Mouse (Mus musculus) kidney, embryonic 14.5 days (tissue): ENCODE measurements at regions not wholly inside any gene's neighbourhood (a gene's known extent, or its start where the extent isn't known, plus 50 kb on each side); places are given as distances from the start of the nearest gene placed in this dataset.

Experiments used
- ATAC-seq: fragments of 200-750 bp; cut with Nextera tagmentation; 2 replicates; pipeline ENCODE4 v1.8.0; 2017; ENCODE audit warnings: moderate number of reproducible peaks, mild to moderate bottlenecking, moderate TSS enrichment, moderate library complexity; ENCODE audit not compliant: low FRiP score, low TSS enrichment
- H3K27ac ChIP-seq: fragments of 300-500 bp; sonication (generic); 2 replicates; pipeline ENCODE4 v1.5.1; 2014; ENCODE audit warnings: low read depth, mild to moderate bottlenecking, low read length, moderate library complexity, mixed read lengths
- H3K27me3 ChIP-seq: fragments of 300-500 bp; sonication (generic); 2 replicates; pipeline ENCODE4 v1.6.1; 2014; ENCODE audit warnings: mild to moderate bottlenecking, low read length; ENCODE audit not compliant: control insufficient read depth, insufficient read depth
- H3K36me3 ChIP-seq: fragments of 300-500 bp; sonication (generic); 2 replicates; pipeline ENCODE4 v1.6.1; 2014; ENCODE audit warnings: low read length, mixed read lengths; ENCODE audit not compliant: control insufficient read depth, insufficient read depth
- H3K4me1 ChIP-seq: fragments of 300-500 bp; sonication (generic); 2 replicates; pipeline ENCODE4 v1.6.1; 2014; ENCODE audit warnings: low read length, mixed read lengths; ENCODE audit not compliant: control insufficient read depth, insufficient read depth
- H3K4me2 ChIP-seq: fragments of 300-500 bp; sonication (generic); replicated peaks from 2 replicates; pipeline ENCODE4 v1.6.1; 2014; ENCODE audit warnings: low read depth, mild to moderate bottlenecking, low read length
- H3K4me3 ChIP-seq: fragments of 300-500 bp; sonication (generic); 2 replicates; pipeline ENCODE4 v1.5.1; 2014; ENCODE audit warnings: mild to moderate bottlenecking, low read length
- H3K9ac ChIP-seq: fragments of 300-500 bp; sonication (generic); 2 replicates; pipeline ENCODE4 v1.6.1; 2014; ENCODE audit warnings: low read depth, mild to moderate bottlenecking, low read length, moderate library complexity
- H3K9me3 ChIP-seq: fragments of 300-500 bp; sonication (generic); 2 replicates; pipeline ENCODE4 v1.6.1; 2016; ENCODE audit warnings: low read length; ENCODE audit not compliant: control insufficient read depth
- WGBS: fragments of 180-500 bp; shearing (Covaris S2); extraction: QIAGEN DNeasy Blood & Tissue Kit; methylation state at CpG from one replicate; pipeline ENCODE4 v1.1.7; 2014; 5-methylcytosine and 5-hydroxymethylcytosine counted together

GRCm38 (mm10) chr3:60819684-60820281 is 182.8 kb upstream of the P2ry1 start:
- no peak overlapping the region for H3K4me3 ChIP-seq
- no peaks in the 10 kb centered on the region for H3K27me3 ChIP-seq
- H3K4me2 ChIP-seq, result no peak overlapping the region
- ATAC-seq, result no peak
- H3K27ac ChIP-seq, result no peak overlapping the region
- H3K9me3 ChIP-seq, result no peaks in the 10 kb centered on the region
- no peaks in the 10 kb centered on the region for H3K4me1 ChIP-seq
- 66% methylated on average over 4 of the region's 4 CpGs for WGBS
- H3K36me3 ChIP-seq, result no peaks in the 10 kb centered on the region
- H3K9ac ChIP-seq, result no peak overlapping the region

- Histone ChIP-seq H3K9me3 (no peaks in the 10 kb centered on the region), H3K27ac (no peak overlapping the region), H3K27me3 (no peaks in the 10 kb centered on the region), H3K4me3 (no peak overlapping the region), H3K4me1 (no peaks in the 10 kb centered on the region), H3K36me3 (no peaks in the 10 kb centered on the region), H3K4me2 (no peak overlapping the region), H3K9ac (no peak overlapping the region)
- ATAC-seq, result no peak
Measured at GRCm38 (mm10) chr3:60821463-60821862, 181.1 kb upstream of the P2ry1 start.

GRCm38 (mm10) chr3:60826759-60827158 is 175.8 kb upstream of the P2ry1 start:
- WGBS, result 72% methylated on average over 4 of the region's 4 CpGs
- ATAC-seq, result no peak
- no peaks in the 10 kb centered on the region for H3K36me3 ChIP-seq
- no peaks in the 10 kb centered on the region for H3K9me3 ChIP-seq
- no peak overlapping the region for H3K4me3 ChIP-seq
- no peak overlapping the region for H3K4me2 ChIP-seq
- no peak overlapping the region for H3K27ac ChIP-seq
- H3K9ac ChIP-seq, result no peak overlapping the region
- H3K4me1 ChIP-seq, result no peaks in the 10 kb centered on the region
- no peaks in the 10 kb centered on the region for H3K27me3 ChIP-seq

GRCm38 (mm10) chr3:60832385-60832784 is 170.2 kb upstream of the P2ry1 start:
- Histone ChIP-seq H3K27ac (no peak overlapping the region), H3K4me3 (no peak overlapping the region), H3K9ac (no peak overlapping the region), H3K4me1 (no peaks in the 10 kb centered on the region), H3K9me3 (no peaks in the 10 kb centered on the region), H3K4me2 (no peak overlapping the region), H3K27me3 (no peaks in the 10 kb centered on the region), H3K36me3 (no peaks in the 10 kb centered on the region)
- ATAC-seq, result no peak
- WGBS, result 89% methylated on average over 4 of the region's 4 CpGs

GRCm38 (mm10) chr3:60841895-60842294 is 160.7 kb upstream of the P2ry1 start:
- Histone ChIP-seq H3K36me3 (no peaks in the 10 kb centered on the region), H3K9ac (no peak overlapping the region), H3K27ac (no peak overlapping the region), H3K4me1 (no peaks in the 10 kb centered on the region), H3K27me3 (no peaks in the 10 kb centered on the region), H3K9me3 (no peaks in the 10 kb centered on the region), H3K4me3 (no peak overlapping the region), H3K4me2 (no peak overlapping the region)
- no peak for ATAC-seq
- 91% methylated on average over 1 of the region's 1 CpGs for WGBS

GRCm38 (mm10) chr3:60845293-60845692 is 157.3 kb upstream of the P2ry1 start:
- Histone ChIP-seq H3K27me3 (no peaks in the 10 kb centered on the region), H3K4me2 (no peak overlapping the region), H3K4me1 (no peaks in the 10 kb centered on the region), H3K27ac (no peak overlapping the region), H3K9me3 (0 out of 2 replicates have a peak, but pooled peaks cover 2% of the 10 kb centered on the region), H3K4me3 (no peak overlapping the region), H3K9ac (no peak overlapping the region), H3K36me3 (no peaks in the 10 kb centered on the region)
- 57% methylated on average over 2 of the region's 2 CpGs for WGBS
- no peak for ATAC-seq

- no peak overlapping the region for H3K4me2 ChIP-seq
- H3K36me3 ChIP-seq, result no peaks in the 10 kb centered on the region
- no peak for ATAC-seq
- H3K27me3 ChIP-seq, result no peaks in the 10 kb centered on the region
- H3K27ac ChIP-seq, result no peak overlapping the region
- no peak overlapping the region for H3K9ac ChIP-seq
- 0 out of 2 replicates have a peak, but pooled peaks cover 2% of the 10 kb centered on the region for H3K9me3 ChIP-seq
- WGBS, result 88% methylated on average over 2 of the region's 2 CpGs
- H3K4me1 ChIP-seq, result no peaks in the 10 kb centered on the region
- no peak overlapping the region for H3K4me3 ChIP-seq
Measured at GRCm38 (mm10) chr3:60848437-60848836, 154.2 kb upstream of the P2ry1 start.

- Histone ChIP-seq H3K4me3 (no peak overlapping the region), H3K4me1 (no peaks in the 10 kb centered on the region), H3K27me3 (no peaks in the 10 kb centered on the region), H3K4me2 (no peak overlapping the region), H3K36me3 (no peaks in the 10 kb centered on the region), H3K27ac (no peak overlapping the region), H3K9me3 (0 out of 2 replicates have a peak, but pooled peaks cover 2% of the 10 kb centered on the region), H3K9ac (no peak overlapping the region)
- 48% methylated on average over 5 of the region's 5 CpGs for WGBS
- peak; percentile 92; the same call in 1 of the 2 replicates for ATAC-seq
Measured at GRCm38 (mm10) chr3:60853773-60854172, 148.8 kb upstream of the P2ry1 start.

GRCm38 (mm10) chr3:60855734-60856133 is 146.9 kb upstream of the P2ry1 start:
- H3K27me3 ChIP-seq, result no peaks in the 10 kb centered on the region
- ATAC-seq, result no peak
- H3K4me3 ChIP-seq, result no peak overlapping the region
- WGBS, result 72% methylated on average over 2 of the region's 2 CpGs
- H3K4me1 ChIP-seq, result no peaks in the 10 kb centered on the region
- H3K27ac ChIP-seq, result no peak overlapping the region
- no peaks in the 10 kb centered on the region for H3K36me3 ChIP-seq
- no peak overlapping the region for H3K4me2 ChIP-seq
- H3K9me3 ChIP-seq, result no peaks in the 10 kb centered on the region
- no peak overlapping the region for H3K9ac ChIP-seq
